Mouse (Mus musculus) thymus, postnatal 4 days (tissue): ENCODE measurements at regions not wholly inside any gene's neighbourhood (a gene's known extent, or its start where the extent isn't known, plus 50 kb on each side); places are given as distances from the start of the nearest gene placed in this dataset.
"Not testable (repeated sequence)": the region's sequence is repeated elsewhere in the genome, so short reads cannot be mapped to it uniquely, and the experiment has no call there.

Source experiments
- DNase-seq: peaks from one replicate; pipeline ENCODE4 v3.0.0; 2021

DNA sequence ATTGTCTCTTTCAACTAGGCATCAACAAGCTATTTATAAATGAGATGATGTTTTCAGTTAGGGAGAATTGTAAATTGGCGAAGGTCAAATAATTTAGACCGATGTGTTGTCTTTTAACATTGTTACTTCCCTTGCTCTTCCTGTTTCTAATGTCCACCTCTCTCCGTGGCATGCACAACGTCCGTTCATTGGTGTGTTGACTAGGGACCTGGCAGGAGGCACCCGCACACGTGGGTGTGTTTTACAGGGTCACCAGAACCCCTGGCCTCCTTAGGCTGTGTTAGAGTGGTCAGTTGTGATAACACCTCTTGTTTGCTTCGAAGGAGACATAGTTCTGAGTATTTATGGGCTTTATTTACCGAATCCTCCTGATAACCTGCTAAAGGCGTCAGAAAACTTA is 222.8 kb downstream of the Brms1l start:
- no peak for DNase-seq

GRCm38 (mm10) chr12:56058463-56058862 is 222.3 kb downstream of the Brms1l start:
- peak; percentile 82 for DNase-seq

DNA sequence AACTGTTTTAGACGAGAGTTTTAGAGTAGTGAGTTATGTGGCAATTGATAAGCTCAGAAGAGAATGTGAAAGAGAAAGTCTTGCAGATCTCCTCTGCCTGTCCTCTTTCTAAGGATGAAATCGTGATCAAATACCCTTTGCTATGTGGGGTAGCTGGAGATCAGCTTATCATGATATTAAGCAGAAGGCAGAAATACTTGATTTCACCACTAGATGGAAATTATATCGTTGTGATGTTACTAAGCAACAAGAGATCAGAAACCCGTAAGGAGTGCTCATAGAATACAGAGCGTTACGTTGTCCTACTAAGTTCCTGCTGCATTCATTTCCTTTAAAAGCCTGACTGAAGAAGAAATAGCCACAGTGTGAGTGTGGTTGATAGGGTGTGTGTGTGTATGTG is 219.3 kb downstream of the Brms1l start:
- DNase-seq, result no peak

DNA sequence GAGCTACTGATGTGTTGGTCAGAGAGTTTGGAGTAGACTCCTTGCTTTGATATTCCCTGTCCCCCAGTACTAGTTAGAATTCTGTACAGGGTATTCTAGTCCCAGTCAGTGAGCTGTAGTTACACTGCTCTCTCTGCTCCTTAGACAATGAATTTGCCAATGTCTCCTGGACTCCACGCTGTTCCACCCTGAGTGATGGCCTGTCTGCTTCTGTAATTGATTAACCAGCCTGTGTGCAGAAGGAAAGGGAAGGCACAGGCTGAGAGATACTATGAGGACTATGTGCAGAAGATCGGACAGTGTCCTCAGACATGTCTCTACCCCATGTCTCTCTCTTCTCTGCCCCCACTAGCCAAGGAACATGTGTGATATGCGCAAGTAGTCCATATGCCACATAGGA is 209.9 kb downstream of the Brms1l start:
- no peak for DNase-seq

GRCm38 (mm10) chr12:56020954-56021514 is 184.9 kb downstream of the Brms1l start:
- DNase-seq, result no peak

DNA sequence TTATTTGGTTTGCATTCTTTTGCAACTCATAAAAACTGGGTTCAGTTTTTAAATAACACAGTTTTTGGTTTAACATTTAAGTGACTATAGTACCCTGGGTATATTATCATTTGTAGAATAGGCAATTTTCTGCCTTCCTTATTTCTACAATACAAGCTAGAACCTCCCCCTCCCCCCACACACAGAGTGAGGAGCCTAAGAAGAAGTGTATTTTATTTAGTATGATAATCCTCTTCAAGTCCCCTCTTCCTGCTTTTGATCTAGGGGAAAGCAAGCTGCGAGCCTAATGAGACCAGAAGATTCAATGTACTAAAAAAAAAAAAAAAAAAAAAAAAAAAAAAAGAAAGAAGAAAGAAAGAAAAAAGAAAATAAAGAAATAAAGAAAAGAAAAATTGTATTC is 184.4 kb downstream of the Brms1l start:
- DNase-seq, result no peak

DNA sequence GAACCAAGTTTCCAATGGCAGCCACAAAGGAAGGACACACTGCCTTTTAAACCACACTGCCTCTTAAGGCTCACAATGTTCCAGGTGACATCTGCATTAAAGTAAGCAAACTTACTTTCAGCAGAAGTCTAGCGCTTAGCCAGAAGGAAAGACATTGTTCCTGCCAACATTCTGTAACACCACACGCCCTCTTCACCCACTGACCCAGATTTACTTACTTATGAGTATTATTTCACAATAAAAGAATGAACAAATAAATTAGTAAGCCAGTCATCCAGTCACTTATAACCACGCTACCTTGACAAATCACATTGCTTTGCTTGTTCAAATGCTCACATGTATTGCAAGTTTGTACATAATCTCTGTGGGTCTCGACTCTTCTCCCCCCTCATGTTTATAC is 173.9 kb downstream of the Brms1l start:
- DNase-seq, result no peak

- DNase-seq, result no peak
Measured at GRCm38 (mm10) chr12:56005846-56006245, 169.7 kb downstream of the Brms1l start.

DNA sequence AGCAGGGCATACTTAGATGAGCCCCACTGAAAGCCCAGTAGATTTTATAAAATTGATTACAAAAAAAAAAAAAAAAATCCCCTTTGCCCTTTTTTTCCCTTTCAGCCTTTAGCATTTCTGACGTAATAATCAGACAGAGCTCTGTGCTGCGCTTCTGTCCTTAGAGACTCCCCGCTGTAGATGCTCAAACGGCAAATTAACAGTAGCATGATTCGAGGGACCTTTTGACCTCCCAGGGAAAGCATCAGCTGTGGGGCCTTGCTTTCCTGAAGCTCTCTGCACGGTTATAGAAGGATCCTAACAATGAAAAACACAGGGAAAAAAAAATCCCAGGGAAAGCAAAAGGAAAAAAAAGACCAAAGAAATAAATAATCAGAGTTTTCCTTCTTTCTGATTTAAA is 169.2 kb downstream of the Brms1l start:
- DNase-seq, result no peak

GRCm38 (mm10) chr12:56004479-56004878 is 168.4 kb downstream of the Brms1l start:
- DNase-seq, result no peak

GRCm38 (mm10) chr12:56003561-56003960 is 167.4 kb downstream of the Brms1l start:
- DNase-seq, result no peak

DNA sequence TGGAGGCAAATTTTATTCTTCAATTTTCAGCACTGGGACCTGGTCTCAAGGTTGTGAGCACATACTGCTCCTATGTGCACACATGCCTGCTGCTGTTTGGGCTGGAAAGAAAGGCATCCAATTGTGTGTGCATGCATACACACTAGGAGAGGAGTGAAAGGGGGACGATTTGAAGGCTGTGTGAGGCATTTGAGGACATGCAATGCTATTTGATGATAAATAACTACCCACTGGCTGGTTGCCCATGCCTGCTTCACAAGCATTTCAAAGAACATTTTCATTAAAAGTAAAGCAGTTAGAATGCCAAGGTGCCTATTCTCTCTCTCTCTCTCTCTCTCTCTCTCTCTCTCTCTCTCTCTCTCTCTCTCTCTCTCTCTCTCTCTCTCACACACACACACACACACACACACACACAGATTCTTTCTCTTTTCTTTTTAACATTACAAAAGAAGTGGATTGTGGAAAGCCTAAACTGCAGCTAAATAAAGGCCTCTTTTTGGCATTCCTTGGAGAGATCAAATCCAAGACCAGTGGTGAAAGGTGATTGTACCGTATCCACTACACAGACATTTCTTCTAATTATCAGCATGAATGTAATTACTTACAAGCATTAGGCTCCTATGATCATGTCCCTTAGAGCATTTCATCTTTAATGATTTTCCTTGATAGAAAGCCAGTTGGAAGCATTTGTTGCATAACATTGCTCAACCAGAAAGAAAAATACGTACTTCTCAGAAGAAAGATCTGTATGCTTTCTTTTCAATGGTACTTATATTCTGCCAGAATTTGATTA is 160.7 kb downstream of the Brms1l start:
- DNase-seq, result no peak

GRCm38 (mm10) chr12:55983565-55984351 is 147.6 kb downstream of the Brms1l start:
- no peak for DNase-seq

DNA sequence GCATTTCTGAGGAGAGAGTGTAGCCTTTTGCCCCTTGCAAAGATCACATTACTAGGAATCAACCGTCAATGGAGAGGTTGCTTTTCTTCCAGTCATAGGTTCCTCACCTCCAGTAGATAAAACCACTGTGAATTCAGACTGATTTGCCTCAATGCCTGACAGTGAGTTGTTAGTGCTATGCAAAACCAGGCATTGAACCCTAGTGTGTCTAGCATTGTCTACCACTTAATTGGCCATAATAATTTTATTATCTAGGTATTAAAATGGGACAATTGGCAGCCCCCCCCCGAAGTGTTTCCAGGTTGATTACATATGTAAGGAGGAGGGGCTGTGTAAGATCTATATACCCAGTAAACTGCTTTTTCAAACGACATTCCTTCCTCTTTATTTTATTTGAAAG is 147.0 kb downstream of the Brms1l start:
- DNase-seq, result no peak

DNA sequence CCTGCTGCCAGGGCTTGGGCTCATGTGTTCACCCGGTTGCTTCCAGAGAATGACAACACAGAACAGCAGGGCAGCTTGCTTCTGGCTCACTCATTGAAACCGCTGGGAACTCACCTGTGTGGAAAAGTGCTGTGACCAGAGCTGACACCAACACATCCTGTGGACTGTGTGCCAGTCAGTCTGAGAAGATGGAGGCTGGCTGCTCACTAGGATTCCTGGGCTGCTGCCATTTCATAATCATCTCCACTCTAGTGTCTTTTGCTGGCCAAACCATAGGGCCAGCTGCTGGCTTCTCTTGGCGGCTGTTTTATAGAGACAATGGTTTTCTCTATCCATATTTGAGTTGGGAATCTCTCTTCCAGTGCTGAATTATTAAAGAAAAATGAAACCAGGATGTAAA is 138.1 kb downstream of the Brms1l start:
- DNase-seq, result no peak

DNA sequence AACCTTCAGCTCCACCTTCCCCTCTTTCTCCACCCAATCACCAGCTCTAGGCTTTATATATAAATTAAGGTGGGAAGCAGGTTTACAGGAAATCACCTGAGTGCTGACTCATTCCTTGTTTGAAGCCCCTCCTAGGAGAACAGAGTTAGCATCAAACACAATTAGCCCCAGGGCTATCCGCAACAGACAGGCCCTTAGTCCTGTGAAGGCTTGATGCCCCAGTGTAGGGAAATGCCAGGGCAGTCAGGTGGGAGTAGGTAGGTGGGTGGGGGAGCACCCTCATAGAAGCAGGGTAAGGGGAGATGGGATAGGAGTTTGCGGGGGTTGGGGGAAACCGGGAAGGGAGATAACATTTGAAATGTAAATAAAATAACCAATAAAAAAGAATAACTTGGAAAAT is 123.2 kb downstream of the Brms1l start:
- not testable (repeated sequence) for DNase-seq

DNA sequence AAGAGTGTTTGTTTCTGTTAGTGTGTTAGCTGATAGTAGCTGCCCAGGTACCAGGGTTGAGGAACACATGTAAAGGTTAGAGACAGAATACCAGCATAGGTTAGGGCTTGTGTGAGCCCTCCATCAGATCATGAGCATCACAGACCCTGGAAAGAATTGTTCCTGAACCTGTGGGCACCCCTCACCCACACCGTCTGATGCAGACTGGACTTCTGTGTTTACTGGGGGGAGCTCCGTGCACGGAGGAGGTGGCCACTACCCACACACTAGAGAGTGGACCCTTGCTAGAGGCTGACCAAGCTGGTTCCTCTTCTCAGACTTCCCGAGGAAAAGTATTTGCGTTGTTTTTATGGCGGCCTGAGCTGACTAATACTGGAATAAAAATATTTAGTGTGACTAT is 104.4 kb downstream of the Brms1l start:
- no peak for DNase-seq

DNA sequence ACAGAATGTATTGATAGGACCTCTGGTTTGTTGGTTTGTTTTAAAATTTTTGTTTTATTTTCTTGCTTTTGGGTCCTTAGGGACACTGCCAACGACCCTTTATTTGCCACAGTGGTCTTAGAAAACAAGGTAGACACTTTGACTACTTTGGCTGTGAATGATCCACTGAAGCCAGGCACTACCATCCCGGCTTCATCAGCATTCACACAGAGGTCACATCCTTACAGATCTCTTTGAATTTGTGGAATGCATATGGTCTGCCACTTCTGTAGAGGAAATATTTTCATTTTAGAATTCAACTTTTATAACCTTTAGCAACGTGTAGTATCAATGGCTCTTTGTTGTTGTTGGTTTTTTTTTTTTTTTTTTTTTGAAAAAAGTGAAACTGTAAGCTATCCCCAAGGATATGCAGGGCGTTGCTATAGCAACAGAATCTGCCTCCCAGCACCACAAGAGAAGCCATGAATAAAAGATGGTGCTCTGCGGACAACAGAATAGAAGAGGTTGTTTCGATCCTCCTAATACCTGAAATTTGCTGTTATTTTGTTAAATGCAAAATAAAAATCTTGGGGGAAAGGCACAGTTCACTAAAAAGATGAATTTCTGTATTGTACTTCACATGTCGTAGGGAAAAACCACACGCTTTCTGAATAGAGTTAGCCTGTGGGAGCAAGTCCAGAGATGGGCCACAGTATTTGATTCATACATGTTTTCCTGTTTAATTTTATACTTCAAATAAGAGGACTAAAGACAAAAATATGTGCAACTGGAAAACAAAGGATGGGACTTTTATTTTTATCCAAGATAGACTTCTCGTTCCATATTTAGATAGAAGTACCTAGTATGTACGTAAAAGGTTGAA is 103.4 kb downstream of the Brms1l start:
- no peak for DNase-seq

GRCm38 (mm10) chr12:55934172-55934571 is 98.0 kb downstream of the Brms1l start:
- DNase-seq, result no peak

DNA sequence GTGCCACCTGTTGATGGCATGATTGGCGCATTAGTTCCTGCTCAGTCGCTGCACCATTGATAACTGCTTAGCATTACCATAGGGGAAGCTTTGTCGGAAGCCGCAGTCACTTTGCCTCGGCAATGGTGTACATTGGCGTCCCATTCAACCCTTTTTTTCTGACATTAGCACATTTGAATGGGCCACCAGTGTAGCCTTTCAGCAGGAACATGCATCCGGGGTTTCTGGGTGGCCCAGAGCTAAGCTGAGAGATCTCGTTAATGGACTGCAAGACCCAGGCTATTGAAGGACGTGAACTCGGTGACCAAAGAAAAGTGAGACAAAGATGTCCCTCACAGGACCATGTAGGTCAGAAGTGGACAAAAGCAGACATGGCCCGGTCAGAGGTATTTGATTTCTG is 97.3 kb downstream of the Brms1l start:
- no peak for DNase-seq

- no peak for DNase-seq
Measured at GRCm38 (mm10) chr12:55930468-55930867, 94.3 kb downstream of the Brms1l start.

DNA sequence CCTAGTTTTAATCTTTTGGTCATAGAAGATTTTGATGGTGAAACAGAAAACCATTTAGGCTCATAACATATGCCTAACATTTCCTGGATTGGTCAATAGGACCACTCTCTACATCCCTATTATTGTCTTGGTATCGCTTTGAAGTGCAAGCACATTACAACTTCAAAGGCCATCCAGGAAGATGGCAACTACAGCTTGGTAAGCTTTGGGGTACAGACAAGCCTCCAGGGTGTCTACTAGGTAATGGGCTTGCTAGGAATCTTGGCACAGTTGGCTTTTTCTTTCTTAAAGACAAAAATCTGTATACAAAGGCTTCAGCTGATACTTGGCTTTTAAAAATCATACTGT is 90.8 kb downstream of the Brms1l start:
- no peak for DNase-seq

GRCm38 (mm10) chr12:55926276-55926973 is 90.3 kb downstream of the Brms1l start:
- no peak for DNase-seq
